Mouse (Mus musculus) forelimb bud, embryonic 11.5 days (tissue): ENCODE results near the gene Ccdc97.

Source experiments
- DNase-seq: peaks from one replicate; pipeline ENCODE4 v3.0.0-alpha.2; 2012; ENCODE audit warnings: low read depth, low spot score

The Ccdc97 gene

DNA sequence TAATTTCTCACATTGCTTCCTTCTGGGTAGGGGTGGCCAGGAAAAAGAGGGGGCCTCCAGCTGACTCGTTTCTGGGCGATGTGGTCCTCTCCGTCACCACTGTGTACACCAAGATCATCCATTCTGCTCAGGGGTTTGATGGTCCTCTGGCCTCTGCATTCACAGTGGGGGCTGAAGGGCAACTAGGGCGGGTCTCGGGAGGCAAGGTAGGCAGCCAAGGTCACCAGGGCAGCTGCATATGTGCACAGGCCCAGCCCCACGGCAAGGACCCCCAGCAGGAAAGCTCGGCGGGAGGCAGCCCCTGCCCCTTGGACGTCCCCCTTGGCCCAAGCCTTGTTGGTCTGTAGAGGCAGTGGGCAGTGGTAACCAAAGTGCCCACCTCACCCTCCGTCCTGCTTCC lies 49.7 kb downstream of the Ccdc97 start:
- no peak for DNase-seq

DNA sequence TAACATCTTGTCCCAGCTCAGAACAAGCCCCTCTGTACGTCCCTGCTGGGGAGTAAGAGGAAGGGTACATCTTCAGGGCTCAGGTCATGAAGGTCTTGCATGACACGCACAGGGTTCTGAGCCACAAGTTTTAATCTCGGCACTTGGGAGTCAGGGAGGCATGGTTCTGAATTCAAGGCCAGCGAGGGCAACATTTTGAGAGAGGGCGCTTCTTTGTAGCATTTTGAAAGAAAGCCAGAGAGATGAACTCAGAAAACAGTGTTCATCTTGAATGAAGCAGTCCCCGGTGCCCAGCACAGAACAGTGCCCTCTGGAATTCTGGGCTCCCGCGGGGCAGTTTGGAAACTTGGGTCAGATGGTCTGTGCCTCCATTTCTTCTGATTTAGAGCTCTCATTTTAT lies 52.5 kb downstream of the Ccdc97 start:
- no peak for DNase-seq
